Mouse (Mus musculus) small intestine, adult 2 months (tissue): ENCODE results near the gene Gatad2a. TPM values are rescaled to one million over a fixed set of nuclear protein-coding genes. Genes with fewer than 3 reads are reported as not detected.

Experiments
- H3K27ac ChIP-seq: fragments of 200-500 bp; 2 replicates; pipeline ENCODE4 v1.5.1; 2012; ENCODE audit warnings: low read depth, low read length, control low read depth, inconsistent platforms; ENCODE audit not compliant: insufficient read depth
- H3K27me3 ChIP-seq: fragments of 200-500 bp; 2 replicates; pipeline ENCODE4 v1.6.1; 2012; ENCODE audit warnings: mild to moderate bottlenecking, moderate library complexity, low read length, inconsistent platforms; ENCODE audit not compliant: control insufficient read depth, insufficient read depth
- H3K36me3 ChIP-seq: fragments of 200-500 bp; 2 replicates; pipeline ENCODE4 v1.6.1; 2012; ENCODE audit warnings: mild to moderate bottlenecking, low read length, control low read depth, inconsistent platforms; ENCODE audit not compliant: control insufficient read depth, insufficient read depth
- H3K4me1 ChIP-seq: fragments of 200-500 bp; 2 replicates; pipeline ENCODE4 v1.6.1; 2012; ENCODE audit warnings: low read length, inconsistent platforms, mixed read lengths; ENCODE audit not compliant: control insufficient read depth, insufficient read depth, insufficient read length
- H3K4me3 ChIP-seq: fragments of 200-500 bp; 2 replicates; pipeline ENCODE4 v1.5.1; 2012; ENCODE audit warnings: low read depth, mild to moderate bottlenecking, control low read depth, inconsistent platforms, low read length, moderate library complexity
- CTCF ChIP-seq: fragments of 200-500 bp; IDR thresholded peaks from 2 replicates; pipeline ENCODE4 v1.5.1; 2012; ENCODE audit warnings: low read depth, mild to moderate bottlenecking, control low read depth, inconsistent platforms, low read length, moderate library complexity, mixed read lengths; ENCODE audit not compliant: insufficient replicate concordance, insufficient read length; ENCODE audit errors: extremely low read depth
- POLR2A ChIP-seq: fragments of 200-500 bp; IDR thresholded peaks from 2 replicates; pipeline ENCODE4 v1.6.1; 2012; ENCODE audit warnings: low read depth, mild to moderate bottlenecking, control low read depth, inconsistent platforms, low read length, moderate library complexity
- WGBS: fragments of 180-500 bp; shearing (Covaris S2); methylation state at CpG from one replicate; pipeline ENCODE4 v1.1.7; 2018; 5-methylcytosine and 5-hydroxymethylcytosine counted together
- polyA plus RNA-seq: library from polyadenylated mRNA; depleted of rRNA; stranded (reverse); fragments of >200 nt; gene quantifications from 2 replicates; pipeline ENCODE4 v1.2.3, GENCODE M21; 2012

Gatad2a gene
- polyA plus RNA-seq, 1 experiment: 101 TPM

- TF ChIP-seq CTCF (no peak), POLR2A (no peak)
- H3K27ac ChIP-seq: no peak overlapping the region
- WGBS: 62% methylated on average over 2 of the region's 2 CpGs
These were observed 25.3 kb downstream of the Gatad2a start for GRCm38 (mm10) chr8:69970880-69971279.

GRCm38 (mm10) chr8:69967291-69967933 is 28.8 kb downstream of the Gatad2a start:
- Histone ChIP-seq H3K27ac (no peak overlapping the region), H3K27me3 (no peaks in the 10 kb centered on the region), H3K36me3 (0 out of 2 replicates have a peak, but pooled peaks cover 3% of the 10 kb centered on the region), H3K4me3 (no peak overlapping the region), H3K4me1 (peaks cover 27% of the 10 kb centered on the region)
- 55% methylated on average over 4 of the region's 4 CpGs for WGBS
- TF ChIP-seq CTCF (no peak), POLR2A (no peak)

More at GRCm38 (mm10) chr8:69970880-69971279, 25.3 kb downstream of the Gatad2a start:
- Histone ChIP-seq H3K4me3 (no peak overlapping the region), H3K4me1 (peaks cover 38% of the 10 kb centered on the region), H3K27me3 (no peaks in the 10 kb centered on the region), H3K36me3 (0 out of 2 replicates have a peak, but pooled peaks cover 1% of the 10 kb centered on the region)

- Histone ChIP-seq H3K27ac (no peak overlapping the region), H3K36me3 (0 out of 2 replicates have a peak, but pooled peaks cover 2% of the 10 kb centered on the region), H3K4me3 (no peak overlapping the region), H3K4me1 (no peaks in the 10 kb centered on the region; the same call in 1 of the 2 replicates), H3K27me3 (no peaks in the 10 kb centered on the region)
- no peak for TF ChIP-seq CTCF
- TF ChIP-seq POLR2A: no peak
These were observed 36.9 kb downstream of the Gatad2a start for GRCm38 (mm10) chr8:69959241-69959640.

- Histone ChIP-seq H3K27ac (no peak overlapping the region; the same call in 1 of the 2 replicates), H3K4me1 (peaks cover 2% of the 10 kb centered on the region; the same call in 1 of the 2 replicates), H3K36me3 (no peaks in the 10 kb centered on the region), H3K27me3 (no peaks in the 10 kb centered on the region), H3K4me3 (no peak overlapping the region)
- TF ChIP-seq POLR2A (no peak), CTCF (no peak)
These were observed 38.3 kb downstream of the Gatad2a start for GRCm38 (mm10) chr8:69957879-69958278.

GRCm38 (mm10) chr8:69957419-69957818 is 38.8 kb downstream of the Gatad2a start:
- peaks cover 2% of the 10 kb centered on the region; the same call in 1 of the 2 replicates for H3K4me1 ChIP-seq
- TF ChIP-seq CTCF (no peak), POLR2A (no peak)
- no peak overlapping the region; the same call in 1 of the 2 replicates for H3K27ac ChIP-seq
- WGBS: 3% methylated on average over 1 of the region's 1 CpGs
- H3K27me3 ChIP-seq: no peaks in the 10 kb centered on the region
- no peak overlapping the region for H3K4me3 ChIP-seq
- H3K36me3 ChIP-seq: no peaks in the 10 kb centered on the region

GRCm38 (mm10) chr8:69956651-69957050 is 39.5 kb downstream of the Gatad2a start:
- Histone ChIP-seq H3K27me3 (no peaks in the 10 kb centered on the region), H3K4me1 (peaks cover 2% of the 10 kb centered on the region; the same call in 1 of the 2 replicates), H3K36me3 (no peaks in the 10 kb centered on the region), H3K4me3 (no peak overlapping the region), H3K27ac (no peak overlapping the region)
- 78% methylated on average over 2 of the region's 2 CpGs for WGBS
- TF ChIP-seq POLR2A: no peak
- no peak for TF ChIP-seq CTCF

- 87% methylated on average over 1 of the region's 1 CpGs for WGBS
- H3K27me3 ChIP-seq: no peaks in the 10 kb centered on the region
- no peak overlapping the region for H3K27ac ChIP-seq
- H3K4me1 ChIP-seq: peaks cover 14% of the 10 kb centered on the region; the same call in 1 of the 2 replicates
- H3K36me3 ChIP-seq: no peaks in the 10 kb centered on the region
- TF ChIP-seq POLR2A (no peak), CTCF (no peak)
- H3K4me3 ChIP-seq: no peak overlapping the region
These were observed 41.5 kb downstream of the Gatad2a start for GRCm38 (mm10) chr8:69954642-69955041.
